Mouse (Mus musculus) forebrain, embryonic 14.5 days (tissue): Measurements from ENCODE around the gene Tlk1. TPM values are rescaled to one million over a fixed set of nuclear protein-coding genes. Genes with fewer than 3 reads are reported as not detected.

Source experiments
- ATAC-seq: fragments of 200-750 bp; cut with Nextera tagmentation; 2 replicates; pipeline ENCODE4 v1.8.0; 2017; ENCODE audit warnings: mild to moderate bottlenecking, moderate library complexity
- DNase-seq: peaks from one replicate; pipeline ENCODE4 v3.0.0-alpha.2; 2015; ENCODE audit warnings: low spot score
- H3K27ac ChIP-seq: fragments of 300-500 bp; sonication (generic); 2 replicates; pipeline ENCODE4 v1.5.1; 2014; ENCODE audit warnings: low read depth, mild to moderate bottlenecking, control low read depth, low read length, moderate library complexity
- H3K27me3 ChIP-seq: fragments of 300-500 bp; sonication (generic); replicated peaks from 2 replicates; pipeline ENCODE4 v1.6.1; 2014; ENCODE audit warnings: low read length, control low read depth, mixed read lengths; ENCODE audit not compliant: control insufficient read depth, insufficient read depth
- H3K36me3 ChIP-seq: fragments of 300-500 bp; sonication (generic); 2 replicates; pipeline ENCODE4 v1.6.1; 2014; ENCODE audit warnings: low read length, control low read depth; ENCODE audit not compliant: control insufficient read depth, insufficient read depth
- H3K4me1 ChIP-seq: fragments of 300-500 bp; sonication (generic); 2 replicates; pipeline ENCODE4 v1.6.1; 2014; ENCODE audit warnings: antibody characterized with exemption, low read length, control low read depth; ENCODE audit not compliant: control insufficient read depth, insufficient read depth
- H3K4me2 ChIP-seq: fragments of 300-500 bp; sonication (generic); 2 replicates; pipeline ENCODE4 v1.6.1; 2014; ENCODE audit warnings: mild to moderate bottlenecking, control low read depth, low read length
- H3K4me3 ChIP-seq: fragments of 300-500 bp; sonication (generic); 2 replicates; pipeline ENCODE4 v1.5.1; 2014; ENCODE audit warnings: low read depth, low read length, control low read depth
- H3K9ac ChIP-seq: fragments of 300-500 bp; sonication (generic); 2 replicates; pipeline ENCODE4 v1.6.1; 2014; ENCODE audit warnings: mild to moderate bottlenecking, low read length, control low read depth, moderate library complexity
- H3K9me3 ChIP-seq: fragments of 300-500 bp; sonication (generic); replicated peaks from 2 replicates; pipeline ENCODE4 v1.6.1; 2016; ENCODE audit warnings: low read length, control low read depth, mixed read lengths; ENCODE audit not compliant: control insufficient read depth
- WGBS: fragments of 180-500 bp; shearing (Covaris S2); extraction: QIAGEN DNeasy Blood & Tissue Kit; methylation state at CpG from one replicate; pipeline ENCODE4 v1.1.7; 2014; 5-methylcytosine and 5-hydroxymethylcytosine counted together
- polyA plus RNA-seq: library from polyadenylated mRNA; unstranded; fragments of >200 nt; fragmentation: Nextera tagmentation; extraction: Ambion mirVana; gene quantifications from 2 replicates; pipeline ENCODE4 v1.2.1, GENCODE M21; 2014

Tlk1 gene
- polyA plus RNA-seq, 1 experiment from 2014 or later = 23.5 TPM

DNA sequence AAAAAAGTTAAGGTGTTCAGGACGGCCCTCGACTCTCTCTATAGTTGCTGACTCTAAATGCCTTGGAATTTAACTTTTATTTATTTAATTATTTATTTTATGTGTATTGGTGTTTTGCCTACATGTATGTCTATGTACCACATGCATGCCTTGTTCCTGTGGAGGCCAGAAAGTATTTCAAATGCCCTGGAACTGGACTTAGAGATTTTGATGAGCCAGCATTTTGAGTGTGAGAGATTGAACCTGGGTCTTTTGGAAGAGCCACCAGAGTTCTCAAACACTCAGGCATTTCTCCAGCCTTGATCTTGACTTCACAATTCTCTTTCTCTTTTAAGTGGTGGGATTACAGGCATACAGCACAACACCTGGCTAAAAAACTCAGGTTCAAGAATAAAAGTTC is 73.9 kb downstream of the Tlk1 start:
- Histone ChIP-seq H3K4me2 (no peak overlapping the region), H3K9ac (no peak overlapping the region), H3K27ac (no peak overlapping the region), H3K4me1 (no peaks in the 10 kb centered on the region), H3K36me3 (peaks cover 4% of the 10 kb centered on the region; the same call in 1 of the 2 replicates), H3K4me3 (no peak overlapping the region), H3K27me3 (no peaks in the 10 kb centered on the region), H3K9me3 (no peaks in the 10 kb centered on the region)
- ATAC-seq (no peak), DNase-seq (no peak)
- 92% methylated on average over 2 of the region's 2 CpGs for WGBS

DNA sequence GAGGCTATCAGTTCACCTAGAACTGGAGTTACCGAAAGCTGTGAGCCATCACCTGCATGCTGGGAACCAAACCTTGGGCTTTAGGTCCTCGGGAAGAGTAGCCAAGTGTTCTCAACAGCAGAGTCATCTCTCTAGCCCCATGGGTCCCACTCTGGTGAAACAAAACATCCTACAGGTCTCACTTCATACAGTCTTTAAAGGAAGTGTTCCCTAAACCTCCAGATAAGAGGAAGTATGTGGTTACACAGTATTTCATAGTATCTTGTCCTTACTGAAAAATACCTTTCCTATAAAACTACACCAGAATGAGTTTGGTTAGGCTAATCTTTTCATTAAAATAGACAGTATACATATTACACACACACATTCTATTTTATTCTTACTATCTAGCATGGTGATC is 82.9 kb downstream of the Tlk1 start:
- WGBS = 70% methylated on average over 2 of the region's 2 CpGs
- Histone ChIP-seq H3K4me1 (no peaks in the 10 kb centered on the region; the same call in 1 of the 2 replicates), H3K27ac (no peak overlapping the region), H3K36me3 (peaks cover 43% of the 10 kb centered on the region), H3K9me3 (no peaks in the 10 kb centered on the region), H3K4me2 (no peak overlapping the region), H3K4me3 (no peak overlapping the region), H3K9ac (no peak overlapping the region), H3K27me3 (no peaks in the 10 kb centered on the region)
- no peak for ATAC-seq
- DNase-seq = no peak

DNA sequence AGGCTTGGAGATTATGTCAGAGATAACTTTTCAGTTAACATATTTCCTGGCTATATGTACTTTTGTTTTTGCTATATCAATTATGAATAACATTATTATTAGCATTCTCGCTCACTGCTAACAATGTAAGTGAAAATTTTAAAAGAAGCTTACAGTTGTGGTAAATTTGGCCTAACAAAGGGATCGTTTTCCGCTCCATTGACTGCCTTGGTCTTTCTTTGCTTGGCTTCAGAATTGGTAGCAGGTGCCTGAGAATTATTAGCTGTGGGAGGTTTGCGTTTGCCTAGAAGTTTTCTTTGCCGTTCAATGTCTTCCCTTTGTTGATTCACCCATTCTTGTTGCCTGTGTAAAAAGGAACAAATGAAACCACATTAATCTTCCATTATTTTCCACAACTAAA is 83.6 kb downstream of the Tlk1 start:
- Histone ChIP-seq H3K36me3 (peaks cover 47% of the 10 kb centered on the region), H3K4me1 (no peaks in the 10 kb centered on the region; the same call in 1 of the 2 replicates), H3K4me3 (no peak overlapping the region), H3K27me3 (no peaks in the 10 kb centered on the region), H3K4me2 (no peak overlapping the region), H3K9me3 (no peaks in the 10 kb centered on the region), H3K9ac (no peak overlapping the region), H3K27ac (no peak overlapping the region)
- ATAC-seq (no peak), DNase-seq (peak; percentile 19)
- 32% methylated on average over 5 of the region's 5 CpGs for WGBS

GRCm38 (mm10) chr2:70736008-70736407 is 89.5 kb downstream of the Tlk1 start:
- 93% methylated on average over 5 of the region's 5 CpGs for WGBS
- no peak overlapping the region for H3K4me3 ChIP-seq
- H3K4me1 ChIP-seq = no peaks in the 10 kb centered on the region
- DNase-seq (no peak), ATAC-seq (no peak)
- H3K9me3 ChIP-seq = no peaks in the 10 kb centered on the region
- H3K27me3 ChIP-seq = no peaks in the 10 kb centered on the region
- no peak overlapping the region for H3K9ac ChIP-seq
- H3K36me3 ChIP-seq = peaks cover 29% of the 10 kb centered on the region
- no peak overlapping the region for H3K27ac ChIP-seq
- no peak overlapping the region for H3K4me2 ChIP-seq

DNA sequence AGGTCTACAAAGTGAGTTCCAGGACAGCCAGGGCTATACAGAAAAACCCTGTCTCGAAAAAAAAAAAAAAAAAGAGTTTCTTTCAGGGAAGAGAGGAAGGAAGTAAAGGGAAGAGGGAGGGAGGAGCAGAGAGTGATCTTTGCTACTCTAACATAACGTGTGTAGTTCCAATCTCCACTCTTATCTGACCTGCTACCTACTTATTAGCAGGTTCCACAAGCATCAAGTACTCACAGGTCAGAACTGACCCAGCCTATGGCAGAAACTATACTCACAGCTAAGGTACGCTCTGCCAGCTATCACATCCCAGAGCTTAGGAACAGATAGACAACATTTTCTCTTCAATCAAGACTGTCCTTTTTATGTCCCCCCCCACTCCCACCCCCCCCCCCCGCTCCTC is 90.0 kb downstream of the Tlk1 start:
- no peak overlapping the region for H3K9ac ChIP-seq
- no peak for ATAC-seq
- DNase-seq = no peak
- 80% methylated on average over 4 of the region's 4 CpGs for WGBS
- no peak overlapping the region for H3K4me3 ChIP-seq
- no peak overlapping the region for H3K4me2 ChIP-seq
- no peaks in the 10 kb centered on the region for H3K9me3 ChIP-seq
- H3K27me3 ChIP-seq = no peaks in the 10 kb centered on the region
- H3K36me3 ChIP-seq = peaks cover 27% of the 10 kb centered on the region
- no peak overlapping the region for H3K27ac ChIP-seq
- no peaks in the 10 kb centered on the region for H3K4me1 ChIP-seq

DNA sequence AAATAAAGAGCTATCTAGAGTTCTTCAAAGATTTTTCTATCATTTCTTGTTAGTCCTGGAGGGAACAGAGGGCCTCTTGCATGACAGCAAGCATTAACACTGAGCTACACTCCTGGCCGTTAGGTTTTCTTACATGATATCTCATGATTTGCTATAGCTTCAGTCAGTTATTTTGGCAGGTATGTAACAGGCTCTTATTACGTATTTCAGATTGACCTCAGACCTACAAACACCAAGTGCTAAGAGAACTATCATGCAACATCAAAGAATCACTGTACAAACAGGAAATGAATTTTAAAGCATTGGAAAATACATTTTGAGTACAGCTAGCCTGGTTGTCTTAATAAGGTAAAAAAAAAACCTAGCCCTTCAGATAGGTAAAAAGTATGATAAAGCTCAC is 98.4 kb downstream of the Tlk1 start:
- ATAC-seq (no peak), DNase-seq (no peak)
- no peak overlapping the region for H3K9ac ChIP-seq
- no peaks in the 10 kb centered on the region for H3K9me3 ChIP-seq
- H3K4me3 ChIP-seq = no peak overlapping the region
- WGBS = 90% methylated on average over 2 of the region's 2 CpGs
- no peak overlapping the region for H3K27ac ChIP-seq
- no peaks in the 10 kb centered on the region for H3K27me3 ChIP-seq
- H3K4me1 ChIP-seq = no peaks in the 10 kb centered on the region
- peaks cover 23% of the 10 kb centered on the region for H3K36me3 ChIP-seq
- no peak overlapping the region for H3K4me2 ChIP-seq

GRCm38 (mm10) chr2:70723610-70724243 is 101.8 kb downstream of the Tlk1 start:
- WGBS = 90% methylated on average over 9 of the region's 9 CpGs
- no peak overlapping the region for H3K4me2 ChIP-seq
- no peak overlapping the region for H3K4me3 ChIP-seq
- ATAC-seq (no peak), DNase-seq (no peak)
- no peak overlapping the region for H3K9ac ChIP-seq
- H3K27me3 ChIP-seq = no peaks in the 10 kb centered on the region
- no peaks in the 10 kb centered on the region for H3K9me3 ChIP-seq
- no peak overlapping the region for H3K27ac ChIP-seq
- H3K36me3 ChIP-seq = peaks cover 45% of the 10 kb centered on the region
- no peaks in the 10 kb centered on the region for H3K4me1 ChIP-seq

DNA sequence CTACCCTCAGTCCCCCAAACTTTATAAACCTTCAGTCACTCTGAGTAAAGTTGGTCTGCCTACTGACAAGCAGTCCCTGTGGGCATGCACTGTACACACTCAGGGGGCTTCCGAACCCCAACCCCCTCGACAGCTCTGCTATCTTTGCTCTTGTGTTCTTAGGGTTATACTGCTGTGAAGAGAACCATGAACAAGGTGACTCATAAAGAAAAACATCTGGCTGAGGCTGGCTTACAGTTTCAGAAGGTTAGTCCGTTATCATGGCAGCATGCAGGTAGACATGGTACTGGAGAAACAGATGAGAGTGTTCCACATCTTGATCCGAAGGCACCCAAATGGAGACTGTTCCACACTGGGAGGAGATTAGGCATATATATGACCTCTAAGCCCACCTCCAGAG is 114.7 kb downstream of the Tlk1 start:
- ATAC-seq (no peak), DNase-seq (no peak)
- Histone ChIP-seq H3K4me3 (no peak overlapping the region), H3K27me3 (no peaks in the 10 kb centered on the region), H3K9ac (no peak overlapping the region), H3K36me3 (peaks cover 40% of the 10 kb centered on the region), H3K4me1 (no peaks in the 10 kb centered on the region), H3K27ac (no peak overlapping the region), H3K4me2 (no peak overlapping the region), H3K9me3 (no peaks in the 10 kb centered on the region)
- 93% methylated on average over 4 of the region's 4 CpGs for WGBS

DNA sequence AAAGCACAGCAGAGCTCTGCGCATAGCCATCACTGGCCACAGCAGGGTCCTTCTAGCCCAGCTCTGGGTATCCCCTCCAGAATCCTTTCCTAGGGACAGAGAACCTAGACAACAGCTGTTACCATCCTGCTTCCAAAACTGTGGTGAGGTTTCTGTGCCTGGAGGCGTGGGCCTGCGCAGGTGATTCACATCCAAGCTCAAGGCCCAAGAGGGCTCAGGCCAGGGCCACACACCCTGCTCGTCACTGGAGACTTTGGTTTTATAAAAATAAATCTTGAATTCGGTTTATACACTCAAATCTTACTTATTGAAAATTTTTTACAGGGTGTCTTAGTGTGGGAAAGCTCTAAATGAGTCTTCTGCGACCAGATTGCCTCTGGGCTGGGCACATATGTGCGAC is 115.3 kb downstream of the Tlk1 start:
- no peak overlapping the region for H3K9ac ChIP-seq
- no peak for ATAC-seq
- peaks cover 33% of the 10 kb centered on the region for H3K36me3 ChIP-seq
- WGBS = 91% methylated on average over 7 of the region's 7 CpGs
- H3K4me3 ChIP-seq = no peak overlapping the region
- no peaks in the 10 kb centered on the region for H3K9me3 ChIP-seq
- no peaks in the 10 kb centered on the region for H3K4me1 ChIP-seq
- no peaks in the 10 kb centered on the region for H3K27me3 ChIP-seq
- H3K27ac ChIP-seq = no peak overlapping the region
- DNase-seq = no peak
- no peak overlapping the region for H3K4me2 ChIP-seq
